Mouse (Mus musculus) liver, adult 2 months (tissue): ENCODE results near the gene Pdzk1.

Experiments
- CTCF ChIP-seq: fragments of 200-500 bp; IDR thresholded peaks from 2 replicates; pipeline ENCODE4 v1.5.1; 2011; ENCODE audit warnings: low read depth, low read length, control low read depth
- POLR2A ChIP-seq: fragments of 200-500 bp; IDR thresholded peaks from 2 replicates; pipeline ENCODE4 v1.6.1; 2011; ENCODE audit warnings: low read length, control low read depth; ENCODE audit not compliant: insufficient read depth; ENCODE audit errors: extremely low read depth

GRCm38 (mm10) chr3:96828308-96828864 is 698 bp upstream of the Pdzk1 start:
- TF ChIP-seq POLR2A = no peak
- no peak for TF ChIP-seq CTCF
